Mouse (Mus musculus) E14TG2a.4 (cell line): ENCODE results near the gene Mink1.

Experiments used
- CTCF ChIP-seq: conservative IDR thresholded peaks from 2 replicates; pipeline ENCODE4 v1.5.1; 2014; ENCODE audit warnings: low read length
- NANOG ChIP-seq: IDR thresholded peaks from 2 replicates; pipeline ENCODE4 v1.6.1; 2014; ENCODE audit warnings: borderline replicate concordance, low read length, mixed read lengths
- POU5F1 ChIP-seq: IDR thresholded peaks from 2 replicates; pipeline ENCODE4 v1.6.1; 2014; ENCODE audit warnings: low read length, borderline replicate concordance

- TF ChIP-seq CTCF, result no peak
- no peak for TF ChIP-seq NANOG
- TF ChIP-seq POU5F1, result no peak
Measured at GRCm38 (mm10) chr11:70513520-70513919, 49.2 kb upstream of the Mink1 start.
